Mouse (Mus musculus) lung, postnatal 0 days (tissue): Measurements from ENCODE around the gene Adgrl1.

ENCODE experiments used
- CTCF ChIP-seq: IDR thresholded peaks from 2 replicates; pipeline ENCODE4 v1.5.1; 2016; ENCODE audit warnings: antibody characterized with exemption, mild to moderate bottlenecking
- EP300 ChIP-seq: IDR thresholded peaks from 2 replicates; pipeline ENCODE4 v1.6.1; 2016; ENCODE audit warnings: antibody characterized with exemption, mild to moderate bottlenecking, control low read depth

GRCm38 (mm10) chr8:83917566-83917965 is 17.7 kb downstream of the Adgrl1 start:
- TF ChIP-seq CTCF (no peak), EP300 (no peak)
